Mouse (Mus musculus) hindbrain, embryonic 13.5 days (tissue): Measurements from ENCODE around the gene Mtap. TPM values are rescaled to one million over a fixed set of nuclear protein-coding genes. Genes with fewer than 3 reads are reported as not detected.

Source experiments
- ATAC-seq: fragments of 200-750 bp; cut with Nextera tagmentation; 2 replicates; pipeline ENCODE4 v1.8.0; 2017; ENCODE audit warnings: moderate TSS enrichment; ENCODE audit not compliant: low FRiP score
- H3K27ac ChIP-seq: fragments of 300-500 bp; sonication (generic); 2 replicates; pipeline ENCODE4 v1.5.1; 2015; ENCODE audit warnings: inconsistent platforms, mild to moderate bottlenecking, moderate library complexity
- H3K27me3 ChIP-seq: fragments of 300-500 bp; sonication (generic); 2 replicates; pipeline ENCODE4 v1.6.1; 2015; ENCODE audit warnings: mild to moderate bottlenecking, inconsistent platforms
- H3K36me3 ChIP-seq: fragments of 300-500 bp; sonication (generic); 2 replicates; pipeline ENCODE4 v1.6.1; 2015; ENCODE audit warnings: mild to moderate bottlenecking, inconsistent platforms
- H3K4me1 ChIP-seq: fragments of 300-500 bp; sonication (generic); replicated peaks from 2 replicates; pipeline ENCODE4 v1.6.1; 2015; ENCODE audit warnings: inconsistent platforms
- H3K4me2 ChIP-seq: fragments of 300-500 bp; sonication (generic); 2 replicates; pipeline ENCODE4 v1.6.1; 2015; ENCODE audit warnings: inconsistent platforms, mild to moderate bottlenecking, moderate library complexity
- H3K4me3 ChIP-seq: fragments of 300-500 bp; sonication (generic); 2 replicates; pipeline ENCODE4 v1.5.1; 2015; ENCODE audit warnings: mild to moderate bottlenecking, inconsistent platforms
- H3K9ac ChIP-seq: fragments of 300-500 bp; sonication (generic); 2 replicates; pipeline ENCODE4 v1.6.1; 2015; ENCODE audit warnings: mild to moderate bottlenecking, inconsistent platforms
- H3K9me3 ChIP-seq: fragments of 300-500 bp; sonication (generic); 2 replicates; pipeline ENCODE4 v1.6.1; 2016; ENCODE audit warnings: inconsistent platforms
- WGBS: fragments of 180-500 bp; shearing (Covaris S2); methylation state at CpG from one replicate; pipeline ENCODE4 v1.1.7; 2015; 5-methylcytosine and 5-hydroxymethylcytosine counted together
- polyA plus RNA-seq: library from polyadenylated mRNA; unstranded; fragments of >200 nt; fragmentation: Nextera tagmentation; extraction: Ambion mirVana; gene quantifications from 2 replicates; pipeline ENCODE4 v1.2.1, GENCODE M21; 2015

Gene Mtap
- polyA plus RNA-seq, 1 experiment from 2014 or later: 27.1 TPM

- H3K9ac ChIP-seq: no peak overlapping the region
- peaks cover 19% of the 10 kb centered on the region for H3K36me3 ChIP-seq
- H3K27ac ChIP-seq: no peak overlapping the region
- H3K4me2 ChIP-seq: no peak overlapping the region
- 0 out of 2 replicates have a peak, but pooled peaks cover 4% of the 10 kb centered on the region for H3K4me1 ChIP-seq
- 45% methylated on average over 6 of the region's 6 CpGs for WGBS
- ATAC-seq: peak; percentile 66
- H3K27me3 ChIP-seq: no peaks in the 10 kb centered on the region
- H3K4me3 ChIP-seq: no peak overlapping the region
- no peaks in the 10 kb centered on the region for H3K9me3 ChIP-seq
Measured at GRCm38 (mm10) chr4:89145409-89145808, 8.5 kb downstream of the Mtap start.

- 53% methylated on average over 3 of the region's 3 CpGs for WGBS
- Histone ChIP-seq H3K4me1 (no peaks in the 10 kb centered on the region), H3K27ac (no peak overlapping the region), H3K9ac (no peak overlapping the region), H3K9me3 (no peaks in the 10 kb centered on the region), H3K4me2 (no peak overlapping the region), H3K4me3 (no peak overlapping the region), H3K36me3 (peaks cover 22% of the 10 kb centered on the region), H3K27me3 (no peaks in the 10 kb centered on the region)
- no peak for ATAC-seq
Measured at GRCm38 (mm10) chr4:89146291-89146690, 9.4 kb downstream of the Mtap start.

- no peak overlapping the region for H3K9ac ChIP-seq
- H3K4me3 ChIP-seq: no peak overlapping the region
- H3K4me1 ChIP-seq: no peaks in the 10 kb centered on the region
- H3K27ac ChIP-seq: no peak overlapping the region
- no peak for ATAC-seq
- H3K9me3 ChIP-seq: no peaks in the 10 kb centered on the region
- no peaks in the 10 kb centered on the region for H3K27me3 ChIP-seq
- H3K4me2 ChIP-seq: no peak overlapping the region
- H3K36me3 ChIP-seq: peaks cover 25% of the 10 kb centered on the region
Measured at GRCm38 (mm10) chr4:89149261-89149660, 12.3 kb downstream of the Mtap start.

- Histone ChIP-seq H3K9ac (no peak overlapping the region), H3K4me3 (no peak overlapping the region), H3K36me3 (peaks cover 33% of the 10 kb centered on the region), H3K9me3 (no peaks in the 10 kb centered on the region), H3K27me3 (no peaks in the 10 kb centered on the region), H3K4me2 (no peak overlapping the region), H3K4me1 (no peaks in the 10 kb centered on the region), H3K27ac (no peak overlapping the region)
- no peak for ATAC-seq
- 95% methylated on average over 3 of the region's 3 CpGs for WGBS
Measured at GRCm38 (mm10) chr4:89161389-89161788, 24.5 kb downstream of the Mtap start.

- Histone ChIP-seq H3K27me3 (no peaks in the 10 kb centered on the region), H3K9ac (no peak overlapping the region), H3K4me2 (no peak overlapping the region), H3K36me3 (peaks cover 33% of the 10 kb centered on the region), H3K4me1 (no peaks in the 10 kb centered on the region), H3K4me3 (no peak overlapping the region), H3K27ac (no peak overlapping the region), H3K9me3 (no peaks in the 10 kb centered on the region)
- WGBS: 86% methylated on average over 5 of the region's 5 CpGs
- ATAC-seq: no peak
Measured at GRCm38 (mm10) chr4:89162496-89162895, 25.6 kb downstream of the Mtap start.

- no peaks in the 10 kb centered on the region for H3K9me3 ChIP-seq
- no peak overlapping the region for H3K9ac ChIP-seq
- H3K36me3 ChIP-seq: peaks cover 35% of the 10 kb centered on the region
- no peak overlapping the region for H3K4me2 ChIP-seq
- no peak overlapping the region for H3K27ac ChIP-seq
- H3K4me3 ChIP-seq: no peak overlapping the region
- ATAC-seq: no peak
- H3K27me3 ChIP-seq: no peaks in the 10 kb centered on the region
- H3K4me1 ChIP-seq: no peaks in the 10 kb centered on the region
- 96% methylated on average over 8 of the region's 8 CpGs for WGBS
Measured at GRCm38 (mm10) chr4:89163613-89164012, 26.7 kb downstream of the Mtap start.

- no peak overlapping the region for H3K4me2 ChIP-seq
- no peaks in the 10 kb centered on the region for H3K27me3 ChIP-seq
- no peak overlapping the region for H3K27ac ChIP-seq
- no peak overlapping the region for H3K9ac ChIP-seq
- no peaks in the 10 kb centered on the region for H3K4me1 ChIP-seq
- H3K36me3 ChIP-seq: peaks cover 41% of the 10 kb centered on the region
- ATAC-seq: no peak
- WGBS: 100% methylated on average over 2 of the region's 2 CpGs
- no peaks in the 10 kb centered on the region for H3K9me3 ChIP-seq
- no peak overlapping the region for H3K4me3 ChIP-seq
Measured at GRCm38 (mm10) chr4:89164681-89165080, 27.8 kb downstream of the Mtap start.

- Histone ChIP-seq H3K4me2 (no peak overlapping the region), H3K4me1 (no peaks in the 10 kb centered on the region), H3K9me3 (no peaks in the 10 kb centered on the region), H3K9ac (no peak overlapping the region), H3K27me3 (no peaks in the 10 kb centered on the region), H3K4me3 (no peak overlapping the region), H3K27ac (no peak overlapping the region), H3K36me3 (peaks cover 58% of the 10 kb centered on the region)
- WGBS: 96% methylated on average over 9 of the region's 9 CpGs
- ATAC-seq: no peak
Measured at GRCm38 (mm10) chr4:89168877-89169276, 32.0 kb downstream of the Mtap start.

- 87% methylated on average over 4 of the region's 4 CpGs for WGBS
Measured at GRCm38 (mm10) chr4:89169739-89170138, 32.8 kb downstream of the Mtap start.

GRCm38 (mm10) chr4:89170931-89171330 is 34.0 kb downstream of the Mtap start:
- Histone ChIP-seq H3K9me3 (no peaks in the 10 kb centered on the region), H3K9ac (no peak overlapping the region), H3K4me2 (no peak overlapping the region), H3K4me1 (no peaks in the 10 kb centered on the region), H3K27ac (no peak overlapping the region), H3K36me3 (peaks cover 64% of the 10 kb centered on the region), H3K27me3 (no peaks in the 10 kb centered on the region), H3K4me3 (no peak overlapping the region)
- no peak for ATAC-seq
- WGBS: 95% methylated on average over 6 of the region's 6 CpGs

More at GRCm38 (mm10) chr4:89169739-89170138, 32.8 kb downstream of the Mtap start:
- Histone ChIP-seq H3K4me1 (no peaks in the 10 kb centered on the region), H3K36me3 (peaks cover 57% of the 10 kb centered on the region), H3K4me3 (no peak overlapping the region), H3K27me3 (no peaks in the 10 kb centered on the region), H3K9me3 (no peaks in the 10 kb centered on the region), H3K4me2 (no peak overlapping the region), H3K27ac (no peak overlapping the region), H3K9ac (no peak overlapping the region)
- no peak for ATAC-seq

- H3K36me3 ChIP-seq: peaks cover 73% of the 10 kb centered on the region
- no peak overlapping the region for H3K4me3 ChIP-seq
- H3K27me3 ChIP-seq: no peaks in the 10 kb centered on the region
- no peak overlapping the region for H3K4me2 ChIP-seq
- no peaks in the 10 kb centered on the region for H3K9me3 ChIP-seq
- no peak for ATAC-seq
- H3K27ac ChIP-seq: no peak overlapping the region
- H3K9ac ChIP-seq: no peak overlapping the region; the same call in 1 of the 2 replicates
- no peaks in the 10 kb centered on the region for H3K4me1 ChIP-seq
- 96% methylated on average over 14 of the region's 14 CpGs for WGBS
Measured at GRCm38 (mm10) chr4:89172873-89173605, 36.1 kb downstream of the Mtap start.

- ATAC-seq: no peak
- Histone ChIP-seq H3K27me3 (no peaks in the 10 kb centered on the region), H3K4me1 (no peaks in the 10 kb centered on the region), H3K36me3 (peaks cover 81% of the 10 kb centered on the region), H3K4me2 (no peak overlapping the region), H3K27ac (no peak overlapping the region), H3K9ac (no peak overlapping the region), H3K9me3 (0 out of 2 replicates have a peak, but pooled peaks cover 4% of the 10 kb centered on the region), H3K4me3 (no peak overlapping the region)
- 64% methylated on average over 6 of the region's 6 CpGs for WGBS
Measured at GRCm38 (mm10) chr4:89177514-89178307, 40.8 kb downstream of the Mtap start.
